Mouse (Mus musculus) liver, embryonic 14.5 days (tissue): Measurements from ENCODE around the gene Evl. TPM values are rescaled to one million over a fixed set of nuclear protein-coding genes. Genes with fewer than 3 reads are reported as not detected.

Source experiments
- ATAC-seq: fragments of 200-750 bp; cut with Nextera tagmentation; 2 replicates; pipeline ENCODE4 v1.8.0; 2017; ENCODE audit warnings: moderate number of reproducible peaks, mild to moderate bottlenecking, moderate library complexity; ENCODE audit not compliant: insufficient read depth
- DNase-seq, 3 experiments: peaks; one replicate each; pipeline ENCODE4 v3.0.0-alpha.2; 2012 to 2013; ENCODE audit warnings: low read depth in 3 of 3, low spot score in 3 of 3
- H3K27ac ChIP-seq: fragments of 300-500 bp; sonication (generic); 2 replicates; pipeline ENCODE4 v1.5.1; 2014; ENCODE audit warnings: moderate library complexity, mild to moderate bottlenecking, control low read depth, inconsistent platforms
- H3K27me3 ChIP-seq: fragments of 300-500 bp; sonication (generic); 2 replicates; pipeline ENCODE4 v1.6.1; 2014; ENCODE audit warnings: mild to moderate bottlenecking, low read length, moderate library complexity; ENCODE audit not compliant: control insufficient read depth, insufficient read depth
- H3K36me3 ChIP-seq: fragments of 300-500 bp; sonication (generic); replicated peaks from 2 replicates; pipeline ENCODE4 v1.6.1; 2014; ENCODE audit warnings: low read depth; ENCODE audit not compliant: control insufficient read depth, insufficient read depth
- H3K4me1 ChIP-seq, 2 experiments: fragments of 200-500 bp in 1 of 2; fragments of 300-500 bp in 1 of 2; sonication (generic) in 1 of 2; replicated peaks; 2 replicates each; pipeline ENCODE4 v1.6.1; 2012 to 2014; ENCODE audit warnings: antibody characterized with exemption in 1 of 2, inconsistent platforms in 1 of 2, low read length in 1 of 2; ENCODE audit not compliant: control insufficient read depth in 2 of 2, insufficient read depth in 2 of 2
- H3K4me2 ChIP-seq: fragments of 300-500 bp; sonication (generic); 2 replicates; pipeline ENCODE4 v1.6.1; 2014; ENCODE audit warnings: low read depth, mild to moderate bottlenecking, control low read depth, moderate library complexity
- H3K4me3 ChIP-seq, 2 experiments: fragments of 200-500 bp in 1 of 2; fragments of 300-500 bp in 1 of 2; sonication (generic) in 1 of 2; 2 replicates each; pipeline ENCODE4 v1.5.1; 2012 to 2014; ENCODE audit warnings: low read depth in 2 of 2, low read length in 2 of 2, mild to moderate bottlenecking in 2 of 2, control low read depth in 1 of 2, inconsistent platforms in 1 of 2, moderate library complexity in 1 of 2; ENCODE audit not compliant: insufficient read depth in 1 of 2
- H3K9ac ChIP-seq: fragments of 300-500 bp; sonication (generic); replicated peaks from 2 replicates; pipeline ENCODE4 v1.6.1; 2014; ENCODE audit warnings: mild to moderate bottlenecking, control low read depth, moderate library complexity
- H3K9me3 ChIP-seq: fragments of 300-500 bp; sonication (generic); 2 replicates; pipeline ENCODE4 v1.6.1; 2016; ENCODE audit warnings: low read length, mixed read lengths; ENCODE audit not compliant: control insufficient read depth
- CTCF ChIP-seq: IDR thresholded peaks from 2 replicates; pipeline ENCODE4 v1.5.1; 2016; ENCODE audit warnings: antibody characterized with exemption, low read depth, control low read depth
- EP300 ChIP-seq: IDR thresholded peaks from 2 replicates; pipeline ENCODE4 v1.6.1; 2016; ENCODE audit warnings: antibody characterized with exemption, low read depth
- WGBS: fragments of 180-500 bp; shearing (Covaris S2); extraction: QIAGEN DNeasy Blood & Tissue Kit; methylation state at CpG from one replicate; pipeline ENCODE4 v1.1.7; 2014; ENCODE audit not compliant: insufficient replicate concordance; 5-methylcytosine and 5-hydroxymethylcytosine counted together
- polyA plus RNA-seq, 2 experiments: library from polyadenylated mRNA; depleted of rRNA in 1 of 2; stranded (reverse) in 1 of 2; unstranded in 1 of 2; fragments of >200 nt; fragmentation: Nextera tagmentation in 1 of 2; extraction: Ambion mirVana in 1 of 2; gene quantifications; 2 replicates each; pipeline versions ENCODE4 v1.2.1 to v1.2.3; 2012 to 2014

The Evl gene
- polyA plus RNA-seq, 2 experiments: 7.0 to 15.9 TPM

DNA sequence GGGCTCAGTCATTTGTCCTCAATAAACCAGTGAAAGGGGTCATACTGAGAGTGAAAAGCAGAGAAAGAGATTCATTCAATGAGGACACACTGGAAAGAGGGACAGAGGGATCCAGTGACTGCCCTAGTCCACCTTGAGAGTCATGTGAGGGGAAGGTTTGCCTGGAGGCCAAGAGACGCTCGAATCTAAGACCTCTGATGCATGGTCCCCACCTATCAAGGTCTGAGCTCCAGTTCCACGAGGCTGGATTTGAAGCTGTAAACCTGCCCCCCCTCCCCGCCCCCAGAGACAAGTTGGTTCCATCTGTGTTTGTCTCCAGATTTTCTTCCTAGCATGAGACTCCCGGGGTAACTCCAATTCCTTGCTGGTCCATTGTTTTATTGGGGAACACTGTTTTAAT is 161.3 kb downstream of the Evl start:
- no peak overlapping the region for H3K4me2 ChIP-seq
- no peak overlapping the region for H3K4me3 ChIP-seq
- no peaks in the 10 kb centered on the region for H3K4me1 ChIP-seq
- no peaks in the 10 kb centered on the region for H3K9me3 ChIP-seq
- ATAC-seq (no peak), DNase-seq (no peak)
- no peaks in the 10 kb centered on the region for H3K27me3 ChIP-seq
- no peak overlapping the region for H3K9ac ChIP-seq
- 51% methylated on average over 5 of the region's 5 CpGs for WGBS
- no peak for TF ChIP-seq EP300
- no peak for TF ChIP-seq CTCF
- no peak overlapping the region for H3K27ac ChIP-seq
- no peaks in the 10 kb centered on the region for H3K36me3 ChIP-seq

DNA sequence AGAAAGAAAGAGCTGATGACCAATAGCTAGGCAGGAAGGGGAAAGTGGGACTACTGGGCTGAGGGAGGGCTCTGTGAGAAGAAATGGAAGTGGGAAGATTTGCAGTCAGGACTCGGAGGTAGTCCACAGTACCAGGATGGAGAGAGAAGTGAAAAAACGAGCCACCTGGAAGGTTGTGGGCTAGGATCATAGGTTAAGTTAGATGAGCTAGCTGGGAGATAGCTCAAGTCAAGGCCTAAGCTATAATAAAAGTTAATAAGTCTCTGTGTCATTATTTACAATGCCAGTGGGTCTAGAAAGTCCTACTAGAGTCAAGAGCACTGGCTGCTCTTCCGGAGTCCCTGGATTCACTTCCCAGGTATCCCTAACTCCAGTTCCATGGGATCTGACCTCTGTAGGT is 164.0 kb downstream of the Evl start:
- TF ChIP-seq EP300 (no peak), CTCF (no peak)
- DNase-seq: no peak
- Histone ChIP-seq H3K27me3 (no peaks in the 10 kb centered on the region), H3K9ac (no peak overlapping the region), H3K4me1 (no peaks in the 10 kb centered on the region), H3K4me2 (no peak overlapping the region), H3K27ac (no peak overlapping the region), H3K4me3 (no peak overlapping the region), H3K9me3 (no peaks in the 10 kb centered on the region), H3K36me3 (no peaks in the 10 kb centered on the region)
- no peak for ATAC-seq
- 52% methylated on average over 3 of the region's 3 CpGs for WGBS

GRCm38 (mm10) chr12:108722464-108722863 is 167.9 kb downstream of the Evl start:
- Histone ChIP-seq H3K36me3 (no peaks in the 10 kb centered on the region), H3K4me1 (no peaks in the 10 kb centered on the region), H3K27ac (no peak overlapping the region), H3K27me3 (no peaks in the 10 kb centered on the region), H3K4me2 (no peak overlapping the region), H3K9ac (no peak overlapping the region), H3K4me3 (no peak overlapping the region), H3K9me3 (no peaks in the 10 kb centered on the region; the same call in 1 of the 2 replicates)
- no peak for ATAC-seq
- TF ChIP-seq EP300 (no peak), CTCF (no peak)
- 75% methylated on average over 4 of the region's 4 CpGs for WGBS
- no peak for DNase-seq

DNA sequence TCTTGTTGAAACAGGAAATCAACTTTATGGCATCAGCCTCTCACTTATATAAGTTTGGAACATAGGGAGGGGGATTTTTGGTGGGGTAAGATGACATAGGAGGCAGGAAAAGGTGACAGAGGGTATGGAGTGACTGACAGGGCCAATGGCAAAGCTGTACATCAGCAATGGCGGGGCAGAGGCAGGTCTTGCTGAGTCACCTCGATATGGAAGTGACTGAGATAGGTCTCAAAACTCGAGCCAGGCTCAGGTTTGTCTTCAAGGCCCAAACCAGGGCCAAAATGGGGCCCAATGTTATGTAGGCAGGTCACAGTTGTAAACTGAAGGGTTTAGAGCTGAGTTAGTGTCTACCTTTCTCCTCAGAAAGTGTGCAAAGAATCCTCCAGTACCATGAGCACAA is 169.3 kb downstream of the Evl start:
- H3K27ac ChIP-seq: no peak overlapping the region
- no peak overlapping the region for H3K4me3 ChIP-seq
- WGBS: 61% methylated on average over 3 of the region's 3 CpGs
- DNase-seq: no peak
- no peaks in the 10 kb centered on the region for H3K4me1 ChIP-seq
- no peak for ATAC-seq
- no peaks in the 10 kb centered on the region; the same call in 1 of the 2 replicates for H3K9me3 ChIP-seq
- H3K27me3 ChIP-seq: no peaks in the 10 kb centered on the region
- no peak overlapping the region for H3K9ac ChIP-seq
- H3K4me2 ChIP-seq: no peak overlapping the region
- no peak for TF ChIP-seq CTCF
- no peak for TF ChIP-seq EP300
- H3K36me3 ChIP-seq: no peaks in the 10 kb centered on the region

DNA sequence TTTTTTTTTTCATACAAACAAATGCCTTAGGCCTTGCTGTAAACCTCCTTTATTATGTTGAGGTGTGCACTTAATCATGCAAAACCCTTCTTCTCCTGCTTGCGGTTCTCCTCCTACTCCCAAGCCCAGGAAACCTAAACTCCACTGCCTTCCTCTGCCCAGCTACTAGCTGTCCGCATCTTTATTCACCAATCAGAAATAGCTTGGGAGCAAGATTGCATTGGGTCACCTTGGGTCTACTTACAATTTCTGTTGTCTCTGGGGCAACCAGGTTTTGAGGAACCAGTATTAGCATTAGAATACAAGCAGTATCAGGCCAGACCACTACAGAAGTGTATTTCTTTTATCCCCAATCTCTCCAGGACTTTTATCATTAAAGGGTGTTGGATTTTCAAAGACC is 179.9 kb downstream of the Evl start:
- TF ChIP-seq CTCF (no peak), EP300 (no peak)
- 66% methylated on average over 2 of the region's 2 CpGs for WGBS
- no peak for ATAC-seq
- H3K4me2 ChIP-seq: no peak overlapping the region
- H3K9me3 ChIP-seq: no peaks in the 10 kb centered on the region
- H3K4me3 ChIP-seq: no peak overlapping the region
- H3K4me1 ChIP-seq: no peaks in the 10 kb centered on the region
- no peak overlapping the region for H3K9ac ChIP-seq
- H3K27ac ChIP-seq: no peak overlapping the region
- no peaks in the 10 kb centered on the region for H3K27me3 ChIP-seq
- no peaks in the 10 kb centered on the region for H3K36me3 ChIP-seq
- DNase-seq: no peak
